ENCODE assay signal across 15 mouse cellular contexts in genomic region chr16:89928611-89929010, GRCm38 (mm10).
"Had no signal": no experiment of that assay in that cellular context is flagged by ENCODE, and none has a peak within 500 bp of the region (broad histone marks: within the 10 kb centered on the region; RNA-seq: fewer than 3 reads in every experiment).

No protein-coding gene starts in this region.

- H3K4me3 ChIP-seq: lung, embryonic 15.5 days; megakaryocyte, embryonic 14.5 days; midbrain, embryonic 13.5 days; midbrain, embryonic 15.5 days; neural tube, embryonic 12.5 days; stomach, embryonic 15.5 days had no signal

- H3K27ac ChIP-seq: lung, embryonic 15.5 days; macrophage; midbrain, embryonic 13.5 days; midbrain, embryonic 15.5 days; neural tube, embryonic 12.5 days; stomach, embryonic 15.5 days; stomach, postnatal 0 days had no signal

- DNase-seq: lung, adult 2 months; lung, postnatal 14 days; lung, postnatal 36 days; right cerebral cortex, postnatal 14 days; thymus, adult 2 months; thymus, postnatal 25 days; thymus, postnatal 4 days had no signal
